Mouse (Mus musculus) heart, embryonic 10.5 days (tissue): ENCODE data around the gene Nkx6-2. TPM values are rescaled to one million over a fixed set of nuclear protein-coding genes. Genes with fewer than 3 reads are reported as not detected.

Source experiments
- DNase-seq: peaks from one replicate; pipeline ENCODE4 v3.0.0-alpha.2; 2017; ENCODE audit warnings: low spot score
- H3K27ac ChIP-seq: fragments of 300-500 bp; sonication (generic); 2 replicates; pipeline ENCODE4 v1.5.1; 2016; ENCODE audit warnings: mild to moderate bottlenecking
- H3K27me3 ChIP-seq: fragments of 300-500 bp; sonication (generic); 2 replicates; pipeline ENCODE4 v1.6.1; 2016; ENCODE audit warnings: mild to moderate bottlenecking; ENCODE audit not compliant: poor library complexity, insufficient read depth, severe bottlenecking
- H3K36me3 ChIP-seq: fragments of 300-500 bp; sonication (generic); 2 replicates; pipeline ENCODE4 v1.6.1; 2016; ENCODE audit warnings: mild to moderate bottlenecking, moderate library complexity
- H3K4me1 ChIP-seq: fragments of 300-500 bp; sonication (generic); 2 replicates; pipeline ENCODE4 v1.6.1; 2016; ENCODE audit warnings: mild to moderate bottlenecking
- H3K4me3 ChIP-seq: fragments of 300-500 bp; sonication (generic); 2 replicates; pipeline ENCODE4 v1.5.1; 2016; ENCODE audit warnings: mild to moderate bottlenecking, moderate library complexity
- H3K9me3 ChIP-seq: fragments of 300-500 bp; sonication (generic); 2 replicates; pipeline ENCODE4 v1.6.1; 2016; ENCODE audit warnings: mild to moderate bottlenecking, moderate library complexity
- WGBS: fragments of 180-500 bp; shearing (Covaris S2); methylation state at CpG from one replicate; pipeline ENCODE4 v1.1.7; 2016; 5-methylcytosine and 5-hydroxymethylcytosine counted together
- polyA plus RNA-seq: library from polyadenylated mRNA; unstranded; fragments of >200 nt; fragmentation: Nextera tagmentation; extraction: Ambion mirVana; gene quantifications from 2 replicates; pipeline ENCODE4 v1.2.1, GENCODE M21; 2016

The Nkx6-2 gene
- polyA plus RNA-seq, 1 experiment from 2014 or later: 1.2 TPM

DNA sequence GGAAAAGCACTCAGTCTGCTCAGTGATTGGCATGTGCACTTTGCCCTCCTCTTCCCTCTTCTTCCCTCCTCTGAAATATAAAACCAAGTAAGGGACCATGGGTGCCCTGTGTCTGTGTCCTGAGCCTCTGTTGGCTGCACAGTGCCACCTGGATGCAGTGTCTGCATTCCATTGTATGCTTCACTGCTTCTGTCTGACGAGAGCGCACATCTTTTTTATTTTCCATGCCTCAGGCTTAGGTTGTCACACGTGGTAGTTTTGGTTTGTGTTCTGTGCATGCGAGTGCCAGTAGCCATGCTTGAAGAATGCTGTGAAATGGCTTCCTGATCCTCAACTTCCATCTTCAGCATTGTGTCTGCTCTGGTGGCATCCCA, 51.2 kb downstream of the Nkx6-2 start:
- Histone ChIP-seq H3K27ac (no peak overlapping the region), H3K4me1 (no peaks in the 10 kb centered on the region; the same call in 1 of the 2 replicates)

DNA sequence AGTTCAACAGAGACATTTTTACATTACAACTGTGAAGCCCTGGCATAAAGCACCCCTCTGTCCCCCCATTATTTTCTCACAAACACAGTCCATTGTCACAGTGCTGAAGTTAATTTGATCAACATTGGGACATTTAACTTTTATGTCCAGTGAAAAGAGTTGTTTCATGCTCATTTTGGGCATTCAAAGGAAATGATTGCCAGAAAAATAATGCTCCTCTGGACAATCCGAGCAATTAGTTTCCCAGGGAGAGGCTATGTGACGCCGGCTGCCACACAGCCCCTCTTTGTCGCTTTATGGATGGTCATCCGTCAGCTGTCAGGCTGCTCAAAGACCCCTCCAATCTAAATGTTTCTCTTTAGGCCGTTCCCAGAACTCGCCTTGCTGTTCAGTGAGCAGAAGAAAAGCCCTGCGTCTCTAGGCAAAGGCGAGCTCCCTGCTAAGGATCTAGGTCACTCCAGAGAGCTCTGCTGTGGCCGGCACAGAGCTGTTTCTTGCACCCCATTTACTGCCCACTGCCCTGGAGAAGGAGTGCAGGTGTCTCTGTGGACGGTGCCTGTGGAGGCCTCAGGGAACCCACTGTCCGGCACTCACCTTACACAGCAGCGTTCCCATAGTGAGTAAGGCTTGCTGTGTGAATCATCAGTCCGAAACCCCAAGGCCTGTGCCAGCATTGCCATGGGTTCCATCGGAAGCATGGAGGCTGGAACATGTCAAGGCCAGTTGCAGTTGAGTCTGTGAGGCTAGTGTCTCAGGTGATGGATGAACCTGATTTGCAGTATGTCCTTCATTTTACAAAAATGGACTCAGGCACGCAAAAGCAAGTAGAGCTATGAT, 51.8 kb downstream of the Nkx6-2 start:
- H3K36me3 ChIP-seq: peaks cover 73% of the 10 kb centered on the region
- H3K4me1 ChIP-seq: no peaks in the 10 kb centered on the region; the same call in 1 of the 2 replicates
- H3K4me3 ChIP-seq: no peak overlapping the region
- no peak for DNase-seq
- H3K27me3 ChIP-seq: peaks cover 18% of the 10 kb centered on the region
- WGBS: 83% methylated on average over 16 of the region's 16 CpGs
- H3K9me3 ChIP-seq: no peaks in the 10 kb centered on the region
- no peak overlapping the region for H3K27ac ChIP-seq

More for the DNA sequence above, 51.2 kb downstream of the Nkx6-2 start:
- Histone ChIP-seq H3K4me3 (no peak overlapping the region), H3K9me3 (no peaks in the 10 kb centered on the region), H3K36me3 (peaks cover 73% of the 10 kb centered on the region), H3K27me3 (peaks cover 12% of the 10 kb centered on the region)
- WGBS: 78% methylated on average over 4 of the region's 4 CpGs
- no peak for DNase-seq

Other genes starting within 250 kb of the Nkx6-2 start
- 46.9 and 60.9 TPM in 2 replicates for gene Inpp5a, start 193.7 kb downstream of the Nkx6-2 start, polyA plus RNA-seq
- gene Cfap46, start 101.0 kb upstream of the Nkx6-2 start, polyA plus RNA-seq: 0.16 TPM in 1 of 2 replicates, not detected in the other